Mouse (Mus musculus): ENCODE data around the gene Chst1.
A peak's percentile ranks its signal among the peaks of the same experiment; 100 is the strongest.

Chst1 gene

GRCm38 (mm10) chr2:92599487-92600347 lies at the start of gene Chst1:
Gene Chst1, plus strand, starts transcription at chr2:92599707.
- peak; percentile 54 for DNase-seq (ENCODE audit: low read depth, low spot score)

GRCm38 (mm10) chr2:92550051-92550450 lies 49.5 kb upstream of the Chst1 start:
- DNase-seq (ENCODE audit: low read depth, low spot score) = no peak

- no peak for DNase-seq (ENCODE audit: low read depth, low spot score)
These were observed 45.0 kb upstream of the Chst1 start for GRCm38 (mm10) chr2:92554536-92554935.

- no peak for DNase-seq (ENCODE audit: low read depth, low spot score)
These were observed 36.6 kb upstream of the Chst1 start for GRCm38 (mm10) chr2:92562930-92563329.

- DNase-seq (ENCODE audit: low read depth, low spot score) = no peak
These were observed 28.9 kb upstream of the Chst1 start for GRCm38 (mm10) chr2:92570623-92571022.

GRCm38 (mm10) chr2:92577824-92578223 lies 21.7 kb upstream of the Chst1 start:
- no peak for DNase-seq (ENCODE audit: low read depth, low spot score)

GRCm38 (mm10) chr2:92581302-92581701 lies 18.2 kb upstream of the Chst1 start:
- DNase-seq (ENCODE audit: low read depth, low spot score) = no peak

GRCm38 (mm10) chr2:92582596-92582995 lies 16.9 kb upstream of the Chst1 start:
- no peak for DNase-seq (ENCODE audit: low read depth, low spot score)

GRCm38 (mm10) chr2:92587806-92588205 lies 11.7 kb upstream of the Chst1 start:
- no peak for DNase-seq (ENCODE audit: low read depth, low spot score)

GRCm38 (mm10) chr2:92594929-92595730 lies 4.4 kb upstream of the Chst1 start:
- no peak for DNase-seq (ENCODE audit: low read depth, low spot score)

- peak; percentile 58 for DNase-seq (ENCODE audit: low read depth, low spot score)
These were observed 2.2 kb upstream of the Chst1 start for GRCm38 (mm10) chr2:92597291-92597690.

- no peak for DNase-seq (ENCODE audit: low read depth, low spot score)
These were observed 493 bp upstream of the Chst1 start for GRCm38 (mm10) chr2:92598941-92599486.

- DNase-seq (ENCODE audit: low read depth, low spot score) = no peak
These were observed 802 bp downstream of the Chst1 start for GRCm38 (mm10) chr2:92600348-92600670.

GRCm38 (mm10) chr2:92601246-92601645 lies 1.7 kb downstream of the Chst1 start:
- DNase-seq (ENCODE audit: low read depth, low spot score) = no peak

GRCm38 (mm10) chr2:92602073-92602472 lies 2.6 kb downstream of the Chst1 start:
- DNase-seq (ENCODE audit: low read depth, low spot score) = no peak

GRCm38 (mm10) chr2:92603591-92603990 lies 4.1 kb downstream of the Chst1 start:
- no peak for DNase-seq (ENCODE audit: low read depth, low spot score)

GRCm38 (mm10) chr2:92604565-92604964 lies 5.1 kb downstream of the Chst1 start:
- no peak for DNase-seq (ENCODE audit: low read depth, low spot score)

- no peak for DNase-seq (ENCODE audit: low read depth, low spot score)
These were observed 6.5 kb downstream of the Chst1 start for GRCm38 (mm10) chr2:92605995-92606394.

- no peak for DNase-seq (ENCODE audit: low read depth, low spot score)
These were observed 7.6 kb downstream of the Chst1 start for GRCm38 (mm10) chr2:92607153-92607552.

GRCm38 (mm10) chr2:92607592-92607991 lies 8.1 kb downstream of the Chst1 start:
- no peak for DNase-seq (ENCODE audit: low read depth, low spot score)

GRCm38 (mm10) chr2:92608013-92608619 lies 8.6 kb downstream of the Chst1 start:
- no peak for DNase-seq (ENCODE audit: low read depth, low spot score)

Measured in mesoderm, embryonic 11.5 days (tissue).